Mouse (Mus musculus) erythroblast, adult 5-6 weeks (primary cell): ENCODE measurements at regions not wholly inside any gene's neighbourhood (a gene's known extent, or its start where the extent isn't known, plus 50 kb on each side); places are given as distances from the start of the nearest gene placed in this dataset.

ENCODE experiments used
- ATAC-seq: replicated peaks from 2 replicates; pipeline ENCODE4 v1.8.0; 2016; ENCODE audit warnings: moderate number of reproducible peaks, mild to moderate bottlenecking, moderate TSS enrichment, inconsistent platforms; ENCODE audit not compliant: poor library complexity, low FRiP score, severe bottlenecking

DNA sequence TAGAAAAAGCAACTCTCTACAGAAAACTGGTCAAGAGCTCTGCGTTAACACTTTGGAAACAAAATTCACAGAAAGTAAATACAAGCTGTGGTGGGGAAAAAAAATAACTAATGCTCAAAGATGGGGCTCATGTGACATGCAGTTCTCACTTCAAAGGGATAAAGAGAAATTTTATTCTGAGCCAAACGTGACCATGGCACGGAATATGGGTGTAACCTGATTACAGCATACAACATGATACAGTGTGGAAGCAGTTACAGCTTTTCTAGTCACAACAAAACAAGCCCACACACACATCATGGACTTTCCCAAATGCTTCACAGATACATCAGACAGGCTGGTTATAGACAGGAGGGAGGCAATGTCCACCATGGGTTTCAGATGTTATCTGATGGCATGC lies 86.5 kb upstream of the Tspan5 start:
- ATAC-seq: no peak

DNA sequence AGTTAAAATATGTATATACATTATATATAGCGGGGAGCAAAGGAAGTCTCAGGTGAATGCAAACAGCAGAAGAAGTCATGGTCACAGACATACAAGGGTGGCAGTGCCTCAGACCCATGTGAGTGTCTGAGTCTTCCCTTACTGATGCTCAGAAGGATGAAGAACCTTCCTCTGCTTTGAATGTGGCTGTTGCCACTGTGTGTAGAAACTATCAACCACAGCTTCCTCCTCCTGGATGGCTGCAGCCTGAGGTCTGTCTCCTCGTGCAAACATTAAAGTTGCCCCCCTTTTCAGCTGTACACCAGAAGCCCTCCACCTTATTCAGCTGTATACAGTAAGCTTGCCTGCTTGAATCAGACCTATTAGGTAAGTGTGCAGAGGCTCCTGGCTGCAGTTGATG lies 79.4 kb upstream of the Tspan5 start:
- ATAC-seq: no peak

DNA sequence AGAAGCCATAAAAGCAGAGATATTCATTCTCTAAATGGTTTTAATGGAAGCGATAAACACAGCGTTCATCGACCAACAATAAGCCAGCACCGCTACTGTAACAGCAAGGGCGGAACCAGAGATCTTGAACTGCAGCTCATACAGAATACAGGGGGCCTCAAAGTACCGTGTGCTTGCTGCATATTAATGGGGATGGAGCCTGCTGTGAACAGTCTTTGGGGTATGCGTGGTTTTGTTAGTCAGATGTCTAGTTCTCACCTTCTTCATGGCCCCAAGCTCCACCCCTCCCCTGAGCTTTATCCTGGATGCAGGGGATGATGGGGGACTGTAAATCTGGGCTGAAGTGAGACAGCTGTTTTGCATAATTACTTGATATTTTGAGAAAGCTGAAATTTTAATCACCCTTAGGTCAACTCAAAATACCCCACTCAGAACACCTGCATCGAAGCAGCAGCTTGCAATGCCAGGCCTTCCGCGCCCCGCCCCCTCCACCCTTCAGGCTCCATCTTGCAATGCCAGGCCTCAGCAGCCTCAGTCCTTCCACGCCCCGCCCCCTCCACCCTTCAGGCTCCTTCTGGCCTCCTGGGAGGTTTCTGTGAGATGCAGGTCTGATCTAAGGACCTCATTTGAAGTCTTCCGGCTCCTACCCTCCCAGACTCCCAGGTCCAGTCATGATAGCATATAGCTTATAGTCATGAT lies 73.5 kb upstream of the Tspan5 start:
- ATAC-seq: no peak

GRCm38 (mm10) chr3:138675881-138676280 lies 66.1 kb upstream of the Tspan5 start:
- ATAC-seq: no peak

DNA sequence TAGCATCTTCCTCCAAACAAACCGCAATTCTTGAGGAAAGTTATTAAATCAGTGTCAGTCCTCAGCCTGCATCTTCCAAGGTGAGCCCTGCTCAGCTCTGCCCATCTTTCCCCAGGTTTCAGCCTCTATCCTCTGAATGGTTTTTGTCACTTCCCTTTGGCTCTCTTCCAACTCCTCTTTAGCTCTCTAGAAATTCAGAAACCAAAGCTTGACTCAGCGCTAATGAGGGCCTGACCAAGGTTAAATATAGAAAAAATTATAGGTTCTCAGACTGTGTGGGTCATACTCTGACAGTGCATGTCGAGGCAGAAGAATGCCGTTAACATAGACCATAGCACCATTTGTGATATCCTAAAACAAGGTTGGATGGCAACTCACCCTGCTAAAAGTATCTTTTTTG lies 63.6 kb upstream of the Tspan5 start:
- no peak for ATAC-seq

DNA sequence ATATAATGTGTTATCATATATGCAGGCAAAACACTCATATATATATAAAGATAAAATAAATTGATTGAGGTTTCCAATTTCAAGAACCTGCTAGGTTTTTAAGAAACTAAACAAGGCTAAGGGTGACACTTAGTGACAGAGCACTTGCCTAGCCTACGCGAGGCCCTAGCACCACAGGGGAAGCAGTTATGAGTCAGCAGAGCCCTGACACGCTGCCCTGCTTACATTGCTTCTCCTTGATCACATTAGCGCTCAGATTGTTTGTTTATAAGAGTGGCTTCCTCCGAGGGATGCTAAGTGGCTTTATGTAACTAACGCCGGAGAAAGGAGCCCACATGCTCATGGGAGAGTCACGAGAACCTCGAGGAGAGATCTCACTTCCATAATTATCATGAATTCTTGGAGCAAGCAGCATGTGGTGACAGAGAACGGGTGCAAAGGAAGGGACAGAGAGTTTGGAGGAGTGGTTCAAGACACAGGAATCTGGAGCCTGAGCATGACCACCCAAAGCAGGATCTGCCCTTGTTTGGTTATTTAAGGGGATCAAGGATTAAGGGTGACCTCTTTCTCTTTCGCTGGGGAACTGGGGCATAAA lies 55.3 kb upstream of the Tspan5 start:
- no peak for ATAC-seq

GRCm38 (mm10) chr3:138688606-138689005 lies 53.4 kb upstream of the Tspan5 start:
- no peak for ATAC-seq
